Mouse (Mus musculus): ENCODE data around the gene Obscn.

GRCm38 (mm10) chr11:58979183-58979582, 157.0 kb downstream of the Obscn start:
- TF ChIP-seq CTCF (IDR thresholded peaks at IDR 0.05; ENCODE audit: insufficient read depth, low read length) = no peak
- no peak for TF ChIP-seq POLR2A (IDR thresholded peaks at IDR 0.05; ENCODE audit: borderline replicate concordance, extremely low read depth, low read depth, low read length)
